Mouse (Mus musculus): ENCODE data around the gene Ndufs8. TPM values are rescaled to one million over a fixed set of nuclear protein-coding genes. Genes with fewer than 3 reads are reported as not detected.

The Ndufs8 gene
- polyA plus RNA-seq, 1 experiment from 2014 or later, result 390 TPM

- Histone ChIP-seq H3K9ac (ENCODE audit: low read length) (peak overlapping the region; percentile 52), H3K4me2 (ENCODE audit: low read length) (peak overlapping the region; percentile 95), H3K4me1 (replicated peaks; ENCODE audit: control insufficient read depth, insufficient read depth, low read length) (peaks cover 13% of the 10 kb centered on the region), H3K27ac (ENCODE audit: low read depth) (no peak overlapping the region), H3K36me3 (ENCODE audit: control insufficient read depth, insufficient read depth, low read length) (no peaks in the 10 kb centered on the region), H3K27me3 (replicated peaks; ENCODE audit: control insufficient read depth, insufficient read depth, low read length) (no peaks in the 10 kb centered on the region), H3K9me3 (ENCODE audit: control insufficient read depth, low read length) (no peaks in the 10 kb centered on the region), H3K4me3 (ENCODE audit: low read depth, low read length) (peak overlapping the region; percentile 51)
- DNase-seq (ENCODE audit: low spot score) (no peak), ATAC-seq (replicated peaks; ENCODE audit: low FRiP score, low TSS enrichment, low read depth) (no peak; the same call in 1 of the 2 replicates)
- WGBS, result 9% methylated on average over 22 of the region's 22 CpGs
Observed at GRCm38 (mm10) chr19:3935896-3936850, 23.6 kb upstream of the Ndufs8 start.

GRCm38 (mm10) chr19:3935032-3935895 lies 22.7 kb upstream of the Ndufs8 start, which contains the start of gene Unc93b1:
Gene Unc93b1 (plus strand): TSS chr19:3935186.
- Histone ChIP-seq H3K27me3 (replicated peaks; ENCODE audit: control insufficient read depth, insufficient read depth, low read length) (no peaks in the 10 kb centered on the region), H3K4me1 (replicated peaks; ENCODE audit: control insufficient read depth, insufficient read depth, low read length) (peaks cover 13% of the 10 kb centered on the region), H3K9ac (ENCODE audit: low read length) (peak within 1 kb of the TSS; percentile 52), H3K9me3 (ENCODE audit: control insufficient read depth, low read length) (no peaks in the 10 kb centered on the region), H3K4me2 (ENCODE audit: low read length) (peak within 1 kb of the TSS; percentile 95), H3K27ac (ENCODE audit: low read depth) (no peak within 1 kb of the TSS), H3K36me3 (ENCODE audit: control insufficient read depth, insufficient read depth, low read length) (no peaks in the 10 kb centered on the region), H3K4me3 (ENCODE audit: low read depth, low read length) (peak within 1 kb of the TSS; percentile 51)
- ATAC-seq (replicated peaks; ENCODE audit: low FRiP score, low TSS enrichment, low read depth) (peak; percentile 89), DNase-seq (ENCODE audit: low spot score) (peak; percentile 81)
- WGBS, result 6% methylated on average over 42 of the region's 42 CpGs

GRCm38 (mm10) chr19:3931716-3932115 lies 19.1 kb upstream of the Ndufs8 start:
- no peaks in the 10 kb centered on the region for H3K27me3 ChIP-seq (replicated peaks; ENCODE audit: control insufficient read depth, insufficient read depth, low read length)
- no peaks in the 10 kb centered on the region for H3K36me3 ChIP-seq (ENCODE audit: control insufficient read depth, insufficient read depth, low read length)
- no peaks in the 10 kb centered on the region for H3K9me3 ChIP-seq (ENCODE audit: control insufficient read depth, low read length)
- DNase-seq (ENCODE audit: low spot score) (no peak), ATAC-seq (replicated peaks; ENCODE audit: low FRiP score, low TSS enrichment, low read depth) (no peak)
- H3K4me3 ChIP-seq (ENCODE audit: low read depth, low read length), result no peak overlapping the region
- no peak overlapping the region for H3K4me2 ChIP-seq (ENCODE audit: low read length)
- no peak overlapping the region for H3K9ac ChIP-seq (ENCODE audit: low read length)
- H3K4me1 ChIP-seq (replicated peaks; ENCODE audit: control insufficient read depth, insufficient read depth, low read length), result peaks cover 23% of the 10 kb centered on the region
- 89% methylated on average over 9 of the region's 9 CpGs for WGBS
- no peak overlapping the region for H3K27ac ChIP-seq (ENCODE audit: low read depth)

- WGBS, result 72% methylated on average over 21 of the region's 21 CpGs
- DNase-seq (ENCODE audit: low spot score) (no peak), ATAC-seq (replicated peaks; ENCODE audit: low FRiP score, low TSS enrichment, low read depth) (no peak)
- Histone ChIP-seq H3K36me3 (ENCODE audit: control insufficient read depth, insufficient read depth, low read length) (no peaks in the 10 kb centered on the region), H3K27me3 (replicated peaks; ENCODE audit: control insufficient read depth, insufficient read depth, low read length) (no peaks in the 10 kb centered on the region), H3K4me2 (ENCODE audit: low read length) (no peak overlapping the region), H3K4me1 (replicated peaks; ENCODE audit: control insufficient read depth, insufficient read depth, low read length) (peaks cover 15% of the 10 kb centered on the region), H3K27ac (ENCODE audit: low read depth) (no peak overlapping the region), H3K4me3 (ENCODE audit: low read depth, low read length) (no peak overlapping the region), H3K9me3 (ENCODE audit: control insufficient read depth, low read length) (no peaks in the 10 kb centered on the region), H3K9ac (ENCODE audit: low read length) (no peak overlapping the region)
Observed at GRCm38 (mm10) chr19:3930262-3931057, 17.9 kb upstream of the Ndufs8 start.

GRCm38 (mm10) chr19:3929211-3929941 lies 16.8 kb upstream of the Ndufs8 start, which contains the start of gene Aldh3b1:
Gene Aldh3b1 (minus strand): TSS chr19:3929808.
- WGBS, result 49% methylated on average over 12 of the region's 12 CpGs
- ATAC-seq (replicated peaks; ENCODE audit: low FRiP score, low TSS enrichment, low read depth), result no peak
- H3K9ac ChIP-seq (ENCODE audit: low read length), result 0 out of 2 replicates have a peak within 1 kb of the TSS, but pooled peaks have one; percentile 16

GRCm38 (mm10) chr19:3928779-3929178 lies 16.2 kb upstream of the Ndufs8 start:
- no peak overlapping the region for H3K4me2 ChIP-seq (ENCODE audit: low read length)
- H3K4me3 ChIP-seq (ENCODE audit: low read depth, low read length), result no peak overlapping the region

More at GRCm38 (mm10) chr19:3929211-3929941, 16.8 kb upstream of the Ndufs8 start, which contains the start of gene Aldh3b1:
- peak; percentile 68 for DNase-seq (ENCODE audit: low spot score)
- Histone ChIP-seq H3K27me3 (replicated peaks; ENCODE audit: control insufficient read depth, insufficient read depth, low read length) (no peaks in the 10 kb centered on the region), H3K9me3 (ENCODE audit: control insufficient read depth, low read length) (no peaks in the 10 kb centered on the region), H3K27ac (ENCODE audit: low read depth) (peak within 1 kb of the TSS; percentile 59), H3K4me2 (ENCODE audit: low read length) (no peak within 1 kb of the TSS; the same call in 1 of the 2 replicates), H3K4me1 (replicated peaks; ENCODE audit: control insufficient read depth, insufficient read depth, low read length) (peaks cover 10% of the 10 kb centered on the region), H3K36me3 (ENCODE audit: control insufficient read depth, insufficient read depth, low read length) (no peaks in the 10 kb centered on the region), H3K4me3 (ENCODE audit: low read depth, low read length) (no peak within 1 kb of the TSS)

GRCm38 (mm10) chr19:3927989-3928388 lies 15.4 kb upstream of the Ndufs8 start:
- Histone ChIP-seq H3K9ac (ENCODE audit: low read length) (no peak overlapping the region), H3K4me1 (replicated peaks; ENCODE audit: control insufficient read depth, insufficient read depth, low read length) (peaks cover 10% of the 10 kb centered on the region), H3K36me3 (ENCODE audit: control insufficient read depth, insufficient read depth, low read length) (no peaks in the 10 kb centered on the region), H3K4me3 (ENCODE audit: low read depth, low read length) (no peak overlapping the region), H3K9me3 (ENCODE audit: control insufficient read depth, low read length) (no peaks in the 10 kb centered on the region), H3K4me2 (ENCODE audit: low read length) (no peak overlapping the region), H3K27ac (ENCODE audit: low read depth) (no peak overlapping the region), H3K27me3 (replicated peaks; ENCODE audit: control insufficient read depth, insufficient read depth, low read length) (no peaks in the 10 kb centered on the region)
- DNase-seq (ENCODE audit: low spot score), result no peak
- 85% methylated on average over 4 of the region's 4 CpGs for WGBS
- ATAC-seq (replicated peaks; ENCODE audit: low FRiP score, low TSS enrichment, low read depth), result no peak

More at GRCm38 (mm10) chr19:3928779-3929178, 16.2 kb upstream of the Ndufs8 start:
- Histone ChIP-seq H3K27ac (ENCODE audit: low read depth) (peak overlapping the region; percentile 11; the same call in 1 of the 2 replicates), H3K27me3 (replicated peaks; ENCODE audit: control insufficient read depth, insufficient read depth, low read length) (no peaks in the 10 kb centered on the region), H3K9ac (ENCODE audit: low read length) (no peak overlapping the region), H3K9me3 (ENCODE audit: control insufficient read depth, low read length) (no peaks in the 10 kb centered on the region), H3K36me3 (ENCODE audit: control insufficient read depth, insufficient read depth, low read length) (no peaks in the 10 kb centered on the region), H3K4me1 (replicated peaks; ENCODE audit: control insufficient read depth, insufficient read depth, low read length) (peaks cover 10% of the 10 kb centered on the region)
- ATAC-seq (replicated peaks; ENCODE audit: low FRiP score, low TSS enrichment, low read depth) (no peak), DNase-seq (ENCODE audit: low spot score) (no peak)
- 80% methylated on average over 4 of the region's 4 CpGs for WGBS

All from intestine, embryonic 14.5 days (tissue).